Mouse (Mus musculus): ENCODE results near the gene Mtpn.

Mtpn gene

DNA sequence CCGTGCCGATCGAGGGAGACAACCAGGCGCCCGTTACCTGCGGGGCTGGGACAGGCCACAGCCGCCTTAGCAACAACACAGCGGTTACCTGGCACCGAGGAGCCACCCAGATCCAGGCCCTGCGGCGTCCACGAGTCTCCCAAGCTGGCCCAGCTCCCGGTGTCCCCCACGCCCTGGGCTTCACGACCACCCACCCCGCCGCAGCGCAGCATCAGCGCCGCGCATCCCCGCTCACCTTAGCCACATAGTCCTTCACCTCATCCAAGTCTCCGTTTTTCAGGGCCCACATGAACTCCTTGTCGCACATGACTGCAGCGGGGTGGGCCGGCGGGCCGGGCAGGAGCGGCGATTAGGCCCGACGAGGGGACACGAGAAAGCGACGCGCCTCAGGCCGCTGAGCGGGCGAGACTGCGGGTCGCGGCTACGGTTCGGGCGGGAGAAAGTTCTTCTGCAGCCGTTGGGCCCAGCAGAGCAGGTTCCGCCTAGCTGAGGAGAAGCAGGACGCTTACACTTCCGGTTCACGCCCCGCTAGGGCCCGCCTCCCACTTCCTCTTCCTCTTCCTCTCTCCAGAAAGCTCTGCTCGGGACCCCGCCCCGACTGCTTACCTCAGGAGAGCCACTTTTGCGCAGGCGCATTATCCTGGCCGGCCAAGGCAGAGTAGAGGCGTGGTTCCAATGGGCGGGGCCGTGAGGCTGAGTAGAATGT is at the start of gene Mtpn:
Gene Mtpn (minus strand): TSS at position 585 of the 706 bp plus-strand sequence.
- peak; percentile 97 for DNase-seq (ENCODE audit: low spot score)

- no peak for DNase-seq (ENCODE audit: low spot score)
Observed at GRCm38 (mm10) chr6:35568731-35569130, 29.0 kb upstream of the Mtpn start.

DNA sequence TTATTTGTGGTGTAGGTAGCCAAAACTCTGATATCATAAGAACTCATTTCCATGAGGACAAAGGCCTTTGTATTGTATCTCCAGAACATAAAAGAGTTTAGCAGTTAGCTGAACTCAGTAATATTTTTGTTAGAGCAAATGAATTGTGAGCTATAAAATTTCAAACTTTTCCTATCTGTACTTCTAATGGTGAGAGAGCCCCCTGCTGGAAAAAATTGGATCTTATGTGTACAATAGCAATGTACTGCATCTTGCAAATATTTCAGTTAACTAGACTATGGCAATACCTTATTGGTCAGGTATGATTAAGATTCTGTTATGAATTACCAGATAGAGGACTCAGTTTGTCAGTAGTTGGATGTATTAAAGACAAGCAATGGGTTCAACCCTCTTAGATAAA is 28.1 kb upstream of the Mtpn start:
- peak; percentile 63 for DNase-seq (ENCODE audit: low spot score)

DNA sequence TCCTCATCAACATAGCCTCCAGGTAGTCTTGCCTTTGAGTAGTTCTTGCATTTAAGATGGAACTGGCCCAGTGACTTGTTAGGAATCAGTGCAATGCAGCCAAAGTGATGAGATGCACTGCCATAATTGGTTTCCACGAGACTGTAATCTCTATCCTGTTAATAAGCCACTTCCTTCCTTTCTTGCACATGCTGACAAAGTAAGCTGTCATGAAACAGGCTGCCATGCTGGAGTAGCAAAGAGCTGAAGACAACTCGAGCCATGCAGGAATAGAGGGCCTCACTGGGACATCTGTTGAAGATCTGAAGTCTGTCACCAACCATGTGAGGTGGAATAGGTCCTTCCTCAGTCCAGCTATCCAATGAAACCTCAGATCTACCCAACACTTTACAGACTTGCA is 20.3 kb upstream of the Mtpn start:
- DNase-seq (ENCODE audit: low spot score) = no peak

GRCm38 (mm10) chr6:35544352-35544751 is 4.7 kb upstream of the Mtpn start:
- DNase-seq (ENCODE audit: low spot score) = no peak

- no peak for DNase-seq (ENCODE audit: low spot score)
Observed at GRCm38 (mm10) chr6:35542656-35543400, 3.1 kb upstream of the Mtpn start.

DNA sequence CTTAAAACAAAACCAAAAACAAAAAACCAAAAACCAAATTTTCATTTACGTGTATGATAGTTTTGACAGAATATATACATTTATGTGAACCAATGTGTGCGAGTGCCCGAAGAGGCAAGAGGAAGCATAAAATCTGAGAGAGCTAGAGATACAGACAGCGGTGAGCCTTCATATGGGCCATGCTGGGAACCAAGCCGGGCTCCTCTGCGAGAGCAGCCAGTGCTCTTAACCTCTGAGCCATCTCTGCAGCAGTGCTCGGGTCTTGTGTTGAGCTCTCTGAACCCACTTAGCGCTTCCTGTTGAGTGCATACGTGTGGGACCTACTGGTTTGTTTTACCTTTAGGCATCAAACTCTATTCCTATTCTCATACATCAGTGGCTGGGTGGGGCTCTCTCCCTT is 689 bp upstream of the Mtpn start:
- DNase-seq (ENCODE audit: low spot score) = no peak

- no peak for DNase-seq (ENCODE audit: low spot score)
Observed at GRCm38 (mm10) chr6:35538757-35539303, 858 bp downstream of the Mtpn start.

DNA sequence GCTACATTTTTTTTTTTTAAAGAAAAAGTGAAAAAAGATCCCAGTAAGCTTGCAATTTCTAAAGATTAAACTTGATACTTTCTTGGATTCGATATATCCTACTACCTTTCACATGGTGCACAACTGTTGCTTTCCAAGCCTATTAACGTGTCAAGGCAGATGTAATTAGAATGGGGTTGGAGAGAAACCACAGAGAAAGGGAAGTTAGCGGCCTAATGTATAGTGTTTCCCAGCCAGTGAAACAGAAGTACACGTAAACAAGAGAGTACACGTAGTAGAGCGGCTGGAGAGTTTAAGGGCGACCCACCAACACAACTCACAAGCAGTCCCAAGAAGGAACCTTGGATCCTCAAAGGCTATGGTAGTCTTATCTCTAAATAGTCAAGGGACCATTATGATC is 3.7 kb downstream of the Mtpn start:
- DNase-seq (ENCODE audit: low spot score) = no peak

GRCm38 (mm10) chr6:35513362-35513761 is 26.3 kb downstream of the Mtpn start:
- no peak for DNase-seq (ENCODE audit: low spot score)

- no peak for DNase-seq (ENCODE audit: low spot score)
Observed at GRCm38 (mm10) chr6:35504781-35505180, 34.9 kb downstream of the Mtpn start.

DNA sequence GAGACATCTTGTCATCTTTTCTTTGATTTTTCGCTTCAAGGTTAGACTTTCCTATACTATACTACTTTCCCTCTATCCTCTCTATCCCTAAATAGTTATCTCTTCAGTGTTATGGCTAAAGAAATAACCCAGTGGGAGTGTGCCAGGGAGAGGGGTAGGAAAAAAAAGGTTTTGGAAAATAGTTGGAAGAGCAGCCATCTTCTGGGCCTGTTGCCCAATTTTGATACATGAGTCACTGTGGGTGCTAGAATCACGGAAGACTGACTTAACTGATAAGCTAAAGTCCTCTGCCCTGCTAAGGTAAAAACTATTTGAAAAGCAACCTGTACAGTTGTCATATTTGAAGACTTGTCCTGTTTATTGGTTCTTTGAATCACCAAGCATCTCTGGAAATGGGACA is 36.8 kb downstream of the Mtpn start:
- DNase-seq (ENCODE audit: low spot score) = no peak

DNA sequence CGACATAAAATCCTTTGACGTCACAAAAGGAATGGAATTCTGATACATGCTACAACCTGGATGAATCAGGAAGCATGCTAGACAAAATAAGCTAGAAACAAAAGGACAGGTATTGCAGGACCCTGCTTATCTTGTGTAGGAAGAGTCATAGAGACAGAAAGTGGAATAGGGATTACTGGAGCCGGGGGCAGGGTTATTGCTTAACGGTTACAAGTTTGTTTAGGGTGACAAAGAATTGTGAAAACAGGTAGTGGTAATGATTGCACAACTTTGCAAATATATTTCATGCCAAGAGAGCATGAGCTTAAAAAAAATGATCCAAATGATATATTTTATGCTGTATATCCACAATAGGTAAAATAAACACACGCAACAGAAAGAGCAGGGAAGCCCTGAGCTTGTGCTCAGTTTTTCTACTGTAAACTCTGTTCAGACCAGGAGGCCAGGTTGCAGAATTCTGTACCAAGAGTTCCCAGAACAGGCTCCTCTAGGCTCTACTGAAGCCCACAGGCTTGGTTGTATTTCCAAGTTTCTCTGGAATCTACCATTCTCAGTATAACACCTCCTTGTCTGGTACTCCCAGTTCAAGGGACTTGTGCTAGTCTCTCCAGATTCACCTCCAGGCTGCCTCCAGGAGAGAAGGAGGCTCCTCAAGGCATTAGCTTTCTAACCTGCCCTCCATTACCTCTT is 39.6 kb downstream of the Mtpn start:
- DNase-seq (ENCODE audit: low spot score) = no peak

DNA sequence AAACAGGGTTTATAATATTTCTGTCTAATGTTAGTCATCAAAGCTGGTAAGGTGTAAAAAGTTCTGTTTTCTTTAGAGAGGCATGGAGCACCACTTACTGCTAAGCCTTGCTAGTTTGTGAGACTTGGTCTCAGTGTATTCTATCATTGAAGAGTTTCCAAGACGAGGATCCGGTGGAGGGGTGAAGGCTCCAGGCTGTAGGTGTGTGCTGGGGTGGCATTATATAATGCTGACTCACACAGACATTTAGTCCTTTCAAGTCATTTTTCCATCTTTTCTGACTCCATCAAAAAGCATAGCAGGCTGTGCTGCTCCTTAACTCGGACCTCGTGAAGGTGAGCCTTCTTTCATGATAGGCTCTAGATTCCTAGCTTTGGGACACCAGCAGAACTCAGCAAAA is 42.3 kb downstream of the Mtpn start:
- no peak for DNase-seq (ENCODE audit: low spot score)

GRCm38 (mm10) chr6:35493851-35494250 is 45.8 kb downstream of the Mtpn start:
- no peak for DNase-seq (ENCODE audit: low spot score)

- no peak for DNase-seq (ENCODE audit: low spot score)
Observed at GRCm38 (mm10) chr6:35479651-35480335, 59.9 kb downstream of the Mtpn start.

DNA sequence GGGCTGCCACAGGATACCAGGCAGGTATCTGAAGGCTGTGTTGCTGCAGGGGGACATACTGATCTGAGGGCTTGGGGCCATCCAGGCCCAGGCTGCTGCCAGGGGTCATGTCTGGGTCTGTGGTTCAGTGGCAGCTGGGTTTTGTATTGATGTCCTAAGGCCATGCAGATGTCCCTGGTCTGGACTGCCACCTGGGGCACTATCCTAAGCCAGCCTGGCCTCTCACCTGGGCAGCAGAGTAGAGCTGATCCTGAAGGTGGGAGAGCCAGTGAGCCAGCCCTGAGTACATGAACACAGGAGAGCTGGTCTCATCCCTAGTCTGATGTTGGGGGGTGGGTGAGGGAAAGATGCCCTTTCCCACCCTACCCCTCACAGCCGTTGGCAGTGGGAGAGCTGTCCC is 62.9 kb downstream of the Mtpn start:
- no peak for DNase-seq (ENCODE audit: low spot score)

DNA sequence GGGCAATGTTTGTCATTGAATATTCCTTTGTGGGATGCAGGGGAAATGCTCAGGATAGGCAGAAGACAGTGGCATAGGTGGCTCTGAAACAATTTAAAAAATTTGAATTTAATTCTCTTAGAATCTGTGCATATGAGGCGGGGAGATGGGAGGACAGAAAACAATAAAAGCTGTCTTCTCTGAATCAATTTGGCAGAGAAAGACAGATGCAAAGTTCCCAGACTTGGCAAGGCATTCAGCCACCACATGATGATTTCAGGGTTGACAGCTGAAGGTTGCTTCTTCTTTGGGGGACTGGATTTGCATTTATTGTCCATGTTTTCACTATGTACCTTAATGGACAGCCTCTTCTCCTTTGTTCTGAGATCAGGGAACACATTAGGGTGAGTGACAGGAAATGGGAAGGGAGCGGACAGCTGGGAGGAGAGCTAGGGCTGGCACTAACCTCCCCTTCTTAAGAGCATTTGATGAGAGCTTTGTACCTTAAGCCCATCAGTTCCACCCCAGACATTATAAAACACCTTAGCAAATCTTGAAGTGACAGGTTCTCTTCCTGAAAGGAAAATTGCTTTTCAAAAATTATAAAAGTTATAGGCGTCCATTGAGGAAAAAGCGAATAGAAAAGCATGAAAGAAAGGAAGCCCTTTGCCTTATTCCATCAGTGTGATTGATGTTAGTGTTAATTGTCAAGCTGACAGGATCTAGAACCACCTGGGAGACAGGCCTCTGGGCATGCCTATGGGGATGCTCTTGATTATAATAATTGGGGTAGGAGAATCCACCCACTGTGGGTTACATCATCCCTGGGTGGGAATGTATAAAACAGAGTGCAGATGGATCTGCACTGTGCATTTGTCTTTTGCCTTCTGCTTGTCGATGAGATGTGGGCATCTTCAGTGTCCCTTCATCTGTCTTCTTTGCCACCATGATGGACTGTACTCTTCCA is 76.0 kb downstream of the Mtpn start:
- DNase-seq (ENCODE audit: low spot score) = no peak

DNA sequence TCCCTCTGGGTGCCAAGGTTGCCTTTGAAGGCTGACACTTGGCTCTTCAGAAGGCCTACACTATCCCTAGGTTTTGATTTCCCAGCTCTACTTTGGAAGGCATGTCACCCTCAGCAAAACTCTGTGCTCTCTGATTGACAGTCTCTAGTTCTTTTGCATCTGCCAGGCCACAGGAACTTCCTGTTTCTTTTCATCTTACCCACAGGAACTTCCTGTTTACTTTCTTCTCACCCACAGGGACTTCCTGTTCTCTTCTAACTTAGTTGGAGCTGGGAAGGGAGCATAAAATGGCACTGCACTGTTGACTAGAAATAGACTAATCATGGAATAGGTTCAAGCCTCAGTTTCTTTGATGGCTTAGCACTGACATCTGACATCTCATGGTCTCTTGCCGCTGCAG is 77.2 kb downstream of the Mtpn start:
- no peak for DNase-seq (ENCODE audit: low spot score)

Data from left cerebral cortex, adult 11 months (tissue).